Mouse (Mus musculus) limb, embryonic 13.5 days (tissue): ENCODE measurements around the gene Irf2bp2. TPM values are rescaled to one million over a fixed set of nuclear protein-coding genes. Genes with fewer than 3 reads are reported as not detected.
A peak's percentile ranks its signal among the peaks of the same experiment; 100 is the strongest.

Experiments
- ATAC-seq: fragments of 200-750 bp; cut with Nextera tagmentation; 2 replicates; pipeline ENCODE4 v1.8.0; 2017; ENCODE audit warnings: low read depth, moderate number of reproducible peaks, moderate TSS enrichment; ENCODE audit not compliant: low FRiP score
- H3K27ac ChIP-seq: fragments of 300-500 bp; sonication (generic); 2 replicates; pipeline ENCODE4 v1.5.1; 2015; ENCODE audit warnings: inconsistent platforms, mild to moderate bottlenecking, moderate library complexity
- H3K27me3 ChIP-seq: fragments of 300-500 bp; sonication (generic); 2 replicates; pipeline ENCODE4 v1.6.1; 2015; ENCODE audit warnings: mild to moderate bottlenecking, inconsistent platforms
- H3K36me3 ChIP-seq: fragments of 300-500 bp; sonication (generic); 2 replicates; pipeline ENCODE4 v1.6.1; 2015; ENCODE audit warnings: inconsistent platforms, mild to moderate bottlenecking, moderate library complexity
- H3K4me1 ChIP-seq: fragments of 300-500 bp; sonication (generic); 2 replicates; pipeline ENCODE4 v1.6.1; 2015; ENCODE audit warnings: inconsistent platforms
- H3K4me2 ChIP-seq: fragments of 300-500 bp; sonication (generic); replicated peaks from 2 replicates; pipeline ENCODE4 v1.6.1; 2015; ENCODE audit warnings: inconsistent platforms, mild to moderate bottlenecking, moderate library complexity
- H3K4me3 ChIP-seq: fragments of 300-500 bp; sonication (generic); 2 replicates; pipeline ENCODE4 v1.5.1; 2015; ENCODE audit warnings: moderate library complexity, mild to moderate bottlenecking, inconsistent platforms
- H3K9ac ChIP-seq: fragments of 300-500 bp; sonication (generic); 2 replicates; pipeline ENCODE4 v1.6.1; 2015; ENCODE audit warnings: mild to moderate bottlenecking, inconsistent platforms
- H3K9me3 ChIP-seq: fragments of 300-500 bp; sonication (generic); 2 replicates; pipeline ENCODE4 v1.6.1; 2016; ENCODE audit warnings: inconsistent platforms
- WGBS: fragments of 180-500 bp; shearing (Covaris S2); methylation state at CpG from one replicate; pipeline ENCODE4 v1.1.7; 2015; 5-methylcytosine and 5-hydroxymethylcytosine counted together
- polyA plus RNA-seq: library from polyadenylated mRNA; unstranded; fragments of >200 nt; fragmentation: Nextera tagmentation; extraction: Ambion mirVana; gene quantifications from 2 replicates; pipeline ENCODE4 v1.2.1, GENCODE M21; 2015

Gene Irf2bp2
- polyA plus RNA-seq, 1 experiment from 2014 or later, result 11.6 TPM

GRCm38 (mm10) chr8:126616736-126617135, 22.9 kb upstream of the Irf2bp2 start:
- Histone ChIP-seq H3K9me3 (no peaks in the 10 kb centered on the region), H3K4me1 (peaks cover 38% of the 10 kb centered on the region), H3K4me3 (no peak overlapping the region), H3K4me2 (no peak overlapping the region), H3K27ac (no peak overlapping the region), H3K36me3 (no peaks in the 10 kb centered on the region), H3K9ac (no peak overlapping the region), H3K27me3 (no peaks in the 10 kb centered on the region)
- 56% methylated on average over 5 of the region's 5 CpGs for WGBS
- no peak for ATAC-seq

GRCm38 (mm10) chr8:126615765-126616164, 22.0 kb upstream of the Irf2bp2 start:
- Histone ChIP-seq H3K27ac (peak overlapping the region; percentile 61; the same call in 1 of the 2 replicates), H3K4me2 (no peak overlapping the region), H3K9ac (no peak overlapping the region), H3K4me3 (no peak overlapping the region), H3K36me3 (no peaks in the 10 kb centered on the region), H3K27me3 (no peaks in the 10 kb centered on the region), H3K4me1 (peaks cover 45% of the 10 kb centered on the region), H3K9me3 (no peaks in the 10 kb centered on the region)
- 50% methylated on average over 9 of the region's 9 CpGs for WGBS
- ATAC-seq, result no peak

GRCm38 (mm10) chr8:126614740-126615132, 20.9 kb upstream of the Irf2bp2 start:
- Histone ChIP-seq H3K27ac (peak overlapping the region; percentile 10; the same call in 1 of the 2 replicates), H3K9me3 (no peaks in the 10 kb centered on the region)
- 80% methylated on average over 5 of the region's 5 CpGs for WGBS

GRCm38 (mm10) chr8:126614062-126614739, 20.4 kb upstream of the Irf2bp2 start:
- no peak for ATAC-seq
- Histone ChIP-seq H3K36me3 (no peaks in the 10 kb centered on the region), H3K4me3 (no peak overlapping the region), H3K4me2 (no peak overlapping the region), H3K9ac (no peak overlapping the region), H3K9me3 (no peaks in the 10 kb centered on the region), H3K27ac (no peak overlapping the region), H3K27me3 (no peaks in the 10 kb centered on the region), H3K4me1 (peaks cover 43% of the 10 kb centered on the region)
- 82% methylated on average over 8 of the region's 8 CpGs for WGBS

More at GRCm38 (mm10) chr8:126614740-126615132, 20.9 kb upstream of the Irf2bp2 start:
- no peak for ATAC-seq
- no peak overlapping the region for H3K9ac ChIP-seq
- peaks cover 43% of the 10 kb centered on the region for H3K4me1 ChIP-seq
- H3K4me3 ChIP-seq, result no peak overlapping the region
- H3K36me3 ChIP-seq, result no peaks in the 10 kb centered on the region
- no peak overlapping the region for H3K4me2 ChIP-seq
- H3K27me3 ChIP-seq, result no peaks in the 10 kb centered on the region

GRCm38 (mm10) chr8:126613143-126613542, 19.4 kb upstream of the Irf2bp2 start:
- H3K4me3 ChIP-seq, result no peak overlapping the region
- no peak for ATAC-seq
- H3K4me1 ChIP-seq, result peaks cover 49% of the 10 kb centered on the region
- no peaks in the 10 kb centered on the region for H3K36me3 ChIP-seq
- H3K9ac ChIP-seq, result no peak overlapping the region
- whole genome bisulfite sequencing, result 53% methylated on average over 5 of the region's 5 CpGs
- no peaks in the 10 kb centered on the region for H3K27me3 ChIP-seq
- no peaks in the 10 kb centered on the region for H3K9me3 ChIP-seq
- H3K27ac ChIP-seq, result no peak overlapping the region
- no peak overlapping the region for H3K4me2 ChIP-seq

GRCm38 (mm10) chr8:126612739-126613138, 19.0 kb upstream of the Irf2bp2 start:
- no peak for ATAC-seq

GRCm38 (mm10) chr8:126610713-126611112, 16.9 kb upstream of the Irf2bp2 start:
- H3K27ac ChIP-seq, result peak overlapping the region; percentile 6; the same call in 1 of the 2 replicates
- H3K4me3 ChIP-seq, result no peak overlapping the region
- no peak overlapping the region for H3K4me2 ChIP-seq
- ATAC-seq, result no peak
- H3K4me1 ChIP-seq, result peaks cover 60% of the 10 kb centered on the region
- H3K9ac ChIP-seq, result no peak overlapping the region
- H3K36me3 ChIP-seq, result no peaks in the 10 kb centered on the region
- no peaks in the 10 kb centered on the region for H3K9me3 ChIP-seq
- WGBS, result 3% methylated on average over 3 of the region's 3 CpGs
- H3K27me3 ChIP-seq, result no peaks in the 10 kb centered on the region

More at GRCm38 (mm10) chr8:126612739-126613138, 19.0 kb upstream of the Irf2bp2 start:
- Histone ChIP-seq H3K4me2 (no peak overlapping the region), H3K4me3 (no peak overlapping the region), H3K4me1 (peaks cover 53% of the 10 kb centered on the region), H3K9me3 (no peaks in the 10 kb centered on the region), H3K9ac (no peak overlapping the region), H3K27me3 (no peaks in the 10 kb centered on the region), H3K27ac (no peak overlapping the region), H3K36me3 (no peaks in the 10 kb centered on the region)
- 77% methylated on average over 3 of the region's 3 CpGs for WGBS

GRCm38 (mm10) chr8:126609556-126610263, 15.9 kb upstream of the Irf2bp2 start:
- ATAC-seq, result no peak
- Histone ChIP-seq H3K4me3 (no peak overlapping the region), H3K4me1 (peaks cover 51% of the 10 kb centered on the region), H3K27ac (no peak overlapping the region), H3K4me2 (no peak overlapping the region), H3K9ac (no peak overlapping the region), H3K27me3 (no peaks in the 10 kb centered on the region), H3K36me3 (no peaks in the 10 kb centered on the region), H3K9me3 (no peaks in the 10 kb centered on the region)
- 80% methylated on average over 11 of the region's 11 CpGs for WGBS

- ATAC-seq, result peak; percentile 83
These were observed 9.6 kb upstream of the Irf2bp2 start for GRCm38 (mm10) chr8:126603241-126603947.

GRCm38 (mm10) chr8:126602641-126603040, 8.9 kb upstream of the Irf2bp2 start:
- H3K9ac ChIP-seq, result 0 out of 2 replicates have a peak overlapping the region, but pooled peaks have one; percentile 31
- peak overlapping the region; percentile 83 for H3K27ac ChIP-seq
- H3K36me3 ChIP-seq, result no peaks in the 10 kb centered on the region
- H3K9me3 ChIP-seq, result no peaks in the 10 kb centered on the region
- WGBS, result 55% methylated on average over 8 of the region's 8 CpGs
- no peak overlapping the region for H3K4me3 ChIP-seq
- peaks cover 57% of the 10 kb centered on the region for H3K4me1 ChIP-seq
- no peaks in the 10 kb centered on the region for H3K27me3 ChIP-seq
- no peak for ATAC-seq
- H3K4me2 ChIP-seq, result 0 out of 2 replicates have a peak overlapping the region, but pooled peaks have one; percentile 14

More at GRCm38 (mm10) chr8:126603241-126603947, 9.6 kb upstream of the Irf2bp2 start:
- Histone ChIP-seq H3K4me2 (peak overlapping the region; percentile 14), H3K4me3 (no peak overlapping the region), H3K27me3 (no peaks in the 10 kb centered on the region), H3K27ac (peak overlapping the region; percentile 83), H3K9me3 (no peaks in the 10 kb centered on the region), H3K36me3 (no peaks in the 10 kb centered on the region), H3K9ac (no peak overlapping the region), H3K4me1 (peaks cover 60% of the 10 kb centered on the region)
- WGBS, result 24% methylated on average over 8 of the region's 8 CpGs

GRCm38 (mm10) chr8:126601325-126601724, 7.5 kb upstream of the Irf2bp2 start:
- H3K27ac ChIP-seq, result peak overlapping the region; percentile 56; the same call in 1 of the 2 replicates
- no peaks in the 10 kb centered on the region for H3K9me3 ChIP-seq
- H3K27me3 ChIP-seq, result no peaks in the 10 kb centered on the region
- no peak overlapping the region for H3K4me2 ChIP-seq
- 34% methylated on average over 5 of the region's 5 CpGs for WGBS
- H3K4me1 ChIP-seq, result peaks cover 62% of the 10 kb centered on the region
- H3K9ac ChIP-seq, result no peak overlapping the region
- H3K36me3 ChIP-seq, result no peaks in the 10 kb centered on the region
- ATAC-seq, result no peak
- no peak overlapping the region for H3K4me3 ChIP-seq

- Histone ChIP-seq H3K27ac (peak overlapping the region; percentile 56; the same call in 1 of the 2 replicates), H3K4me3 (no peak overlapping the region), H3K4me2 (peak overlapping the region; percentile 30; the same call in 1 of the 2 replicates), H3K36me3 (no peaks in the 10 kb centered on the region), H3K4me1 (peaks cover 67% of the 10 kb centered on the region), H3K9ac (no peak overlapping the region), H3K27me3 (no peaks in the 10 kb centered on the region), H3K9me3 (no peaks in the 10 kb centered on the region)
- no peak for ATAC-seq
- WGBS, result 5% methylated on average over 7 of the region's 7 CpGs
These were observed 7.0 kb upstream of the Irf2bp2 start for GRCm38 (mm10) chr8:126600816-126601243.
